Mouse (Mus musculus) megakaryocyte-erythroid progenitor cell, adult 5-6 weeks (primary cell): Measurements from ENCODE around the gene Cyp4f13. TPM values are rescaled to one million over a fixed set of nuclear protein-coding genes. Genes with fewer than 3 reads are reported as not detected.

Experiments used
- ATAC-seq: replicated peaks from 2 replicates; pipeline ENCODE4 v1.8.0; 2016; ENCODE audit warnings: mild to moderate bottlenecking, inconsistent platforms; ENCODE audit not compliant: severe bottlenecking, poor library complexity, low FRiP score, low TSS enrichment
- total RNA-seq, 2 experiments: library from RNA; stranded (forward) in 1 of 2; stranded (reverse) in 1 of 2; fragments of 200-1000, 215-1000 nt in 1 of 2; fragments of >200 nt in 1 of 2; fragmentation: Nextera tagmentation in 1 of 2; gene quantifications; 2 replicates each; pipeline ENCODE4 v1.2.3; 2014 to 2017

Cyp4f13 gene
- total RNA-seq, 2 experiments from 2014 or later: 2.8 to 14.4 TPM

DNA sequence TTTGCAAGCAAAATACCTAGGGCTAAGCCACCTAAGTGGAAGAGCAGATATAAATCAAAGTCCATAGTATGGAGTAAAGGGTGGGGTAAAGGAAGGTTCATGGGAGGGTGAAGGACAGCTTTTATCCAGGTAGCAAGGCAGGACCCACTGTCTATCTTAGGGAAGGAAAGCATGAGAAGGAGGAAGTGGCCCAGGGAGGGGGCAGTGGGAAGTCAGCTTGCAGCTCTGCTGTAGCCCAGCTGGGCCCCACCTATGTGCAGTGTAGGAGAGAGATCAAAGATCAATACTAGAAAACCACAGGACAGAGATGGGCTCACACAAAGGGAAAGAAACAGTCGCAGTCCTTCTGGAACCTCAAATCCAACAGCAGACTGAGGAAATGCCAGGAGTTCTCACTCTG is 31.1 kb downstream of the Cyp4f13 start:
- ATAC-seq: no peak

GRCm38 (mm10) chr17:32906172-32906571 is 41.0 kb downstream of the Cyp4f13 start:
- no peak for ATAC-seq

DNA sequence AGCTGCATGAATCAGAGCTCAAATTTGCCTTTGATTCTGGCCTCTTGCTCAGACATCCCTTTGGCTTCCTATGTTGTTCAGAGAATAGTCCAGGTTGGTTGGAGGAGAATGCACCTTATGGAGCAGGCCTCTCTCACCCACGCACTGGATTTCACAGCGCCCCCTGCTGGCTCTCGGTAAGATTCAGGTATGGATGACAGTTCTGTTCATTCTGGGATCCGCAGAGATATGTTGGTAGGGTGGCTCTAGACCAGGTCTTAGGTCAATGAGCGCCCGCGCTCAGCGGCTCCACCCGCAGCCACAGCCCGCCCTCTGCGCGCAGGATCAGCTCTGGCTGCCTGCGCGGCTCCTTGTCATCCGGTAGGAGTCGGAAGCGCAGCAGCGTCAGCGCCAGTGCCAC is 42.0 kb downstream of the Cyp4f13 start:
- ATAC-seq: peak; percentile 68

GRCm38 (mm10) chr17:32904414-32904813 is 42.8 kb downstream of the Cyp4f13 start:
- no peak for ATAC-seq

GRCm38 (mm10) chr17:32901751-32902525 is 45.3 kb downstream of the Cyp4f13 start:
- ATAC-seq: no peak

DNA sequence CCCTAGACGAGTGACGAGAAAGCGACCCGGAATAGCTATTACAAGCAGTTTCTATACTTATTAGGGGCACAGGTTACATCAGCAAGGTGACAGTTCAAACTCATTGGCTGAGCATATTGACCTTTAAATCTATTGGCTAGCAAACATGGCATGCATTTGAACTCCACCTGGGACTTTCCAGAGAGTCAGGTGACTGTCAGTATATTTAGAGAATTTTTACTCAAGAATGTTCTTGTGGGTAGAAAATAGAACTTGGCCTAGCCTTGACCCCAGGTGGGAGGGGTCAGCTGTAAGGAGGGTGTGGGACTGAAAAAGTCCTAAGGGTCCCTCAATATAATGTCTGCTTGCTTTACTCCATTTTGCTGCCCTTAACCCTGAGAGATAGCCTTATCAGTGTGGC is 51.8 kb downstream of the Cyp4f13 start:
- no peak for ATAC-seq

DNA sequence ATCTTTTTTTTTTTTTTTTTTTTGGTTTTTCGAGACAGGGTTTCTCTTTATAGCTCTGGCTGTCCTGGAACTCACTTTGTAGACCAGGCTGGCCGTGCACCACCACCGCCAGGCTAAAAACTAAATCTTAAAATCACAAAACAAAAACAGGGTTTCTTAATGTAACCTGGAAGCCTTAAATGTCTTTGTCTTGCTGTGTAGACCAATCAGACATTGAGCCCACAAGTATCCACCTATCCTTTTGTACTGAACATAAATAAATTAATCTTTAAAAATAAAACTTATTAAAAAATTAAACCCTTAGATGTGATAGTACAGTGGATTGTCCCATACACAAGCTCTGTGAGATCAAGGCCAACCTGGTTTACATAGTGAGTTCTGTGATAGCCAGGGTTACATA is 53.3 kb downstream of the Cyp4f13 start:
- no peak for ATAC-seq

- ATAC-seq: peak; percentile 99
These were observed 55.7 kb downstream of the Cyp4f13 start, which contains the start of gene Zfp870 for GRCm38 (mm10) chr17:32891239-32892180. Gene Zfp870, minus strand, starts transcription at chr17:32891642.

DNA sequence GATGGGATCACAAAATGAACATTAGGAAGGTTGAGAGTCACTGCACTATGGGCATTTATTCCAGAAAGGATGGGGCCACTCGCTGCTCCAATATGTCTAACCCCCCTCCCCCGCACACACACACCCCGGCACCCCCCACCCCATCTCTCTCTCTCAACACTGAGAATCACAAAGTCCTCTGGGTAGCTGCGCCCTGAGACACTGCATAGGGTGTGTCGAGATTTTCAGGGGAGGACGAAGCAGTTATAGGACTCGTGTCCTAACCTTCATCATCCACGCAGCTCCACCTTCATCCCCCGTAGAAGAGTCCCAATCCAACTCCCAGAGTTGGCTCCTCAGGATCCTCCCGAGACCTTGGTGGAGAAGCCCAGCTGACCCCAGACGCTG is 56.4 kb downstream of the Cyp4f13 start:
- peak; percentile 12; the same call in 1 of the 2 replicates for ATAC-seq

DNA sequence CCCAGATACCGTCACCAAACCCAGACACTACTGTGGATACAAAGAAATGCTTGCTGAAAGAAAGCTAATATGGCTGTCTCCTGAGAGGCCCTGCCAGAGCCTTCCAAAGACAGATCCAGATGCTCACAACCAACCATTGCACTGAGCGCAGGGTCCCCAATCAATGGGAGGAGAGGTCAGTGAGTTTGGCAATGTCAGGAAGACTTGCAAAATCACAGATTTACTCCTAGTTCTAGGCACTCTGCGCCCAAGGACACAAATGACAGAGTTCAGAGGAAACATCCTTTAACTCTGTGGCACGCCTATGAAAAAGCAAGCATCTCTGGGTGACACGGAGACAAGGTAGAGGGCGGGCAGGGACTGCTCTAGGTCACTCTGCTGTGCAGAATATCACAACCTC is 57.6 kb downstream of the Cyp4f13 start:
- ATAC-seq: no peak

GRCm38 (mm10) chr17:32880320-32881218 is 66.6 kb downstream of the Cyp4f13 start:
- no peak for ATAC-seq

DNA sequence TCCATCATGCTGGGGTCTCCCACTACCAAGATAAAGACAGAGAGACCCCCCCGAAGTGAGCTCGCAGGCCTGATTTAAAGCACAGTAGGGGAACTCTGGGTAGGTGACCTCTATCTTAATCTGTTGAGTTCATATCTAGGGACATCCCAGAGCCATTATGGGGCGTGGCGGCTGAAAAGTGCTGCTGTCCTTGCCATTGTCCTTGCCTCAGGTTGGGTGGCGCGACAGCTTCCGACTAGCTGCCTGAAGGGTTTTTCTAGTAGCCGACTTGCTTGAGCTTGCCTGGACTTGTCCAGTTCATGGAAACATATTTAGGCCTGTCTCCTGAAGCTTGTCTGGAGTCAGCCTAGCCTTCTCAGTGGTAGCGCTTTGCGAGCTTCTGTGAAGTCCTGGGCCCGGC is 68.4 kb downstream of the Cyp4f13 start:
- no peak for ATAC-seq

GRCm38 (mm10) chr17:32877471-32878171 is 69.6 kb downstream of the Cyp4f13 start:
- ATAC-seq: no peak

Other genes starting within 250 kb of the Cyp4f13 start
- gene Zfp871, start 159.1 kb downstream of the Cyp4f13 start, total RNA-seq (2014; fragmentation: Nextera tagmentation): 33.5 and 53.2 TPM in 2 replicates
- gene Zfp871, start 159.1 kb downstream of the Cyp4f13 start, total RNA-seq (2017): 18.9 and 29.5 TPM in 2 replicates
- gene Zfp811, start 137.5 kb downstream of the Cyp4f13 start, total RNA-seq (2014; fragmentation: Nextera tagmentation): not detected in 2 replicates
- 0.11 TPM in 1 of 2 replicates, not detected in the other for gene Zfp811, start 137.5 kb downstream of the Cyp4f13 start, total RNA-seq (2017)
- 3.6 and 4.4 TPM in 2 replicates for gene Zfp799, start 117.1 kb downstream of the Cyp4f13 start, total RNA-seq (2014; fragmentation: Nextera tagmentation)
- gene Zfp799, start 117.1 kb downstream of the Cyp4f13 start, total RNA-seq (2017): 1.5 and 6.1 TPM in 2 replicates
- gene Zfp870, start 55.8 kb downstream of the Cyp4f13 start, total RNA-seq (2014; fragmentation: Nextera tagmentation): 6.9 and 7.6 TPM in 2 replicates
- 1.1 and 6.5 TPM in 2 replicates for gene Zfp870, start 55.8 kb downstream of the Cyp4f13 start, total RNA-seq (2017)
- gene Cyp4f14, start 30.1 kb downstream of the Cyp4f13 start, total RNA-seq (2014; fragmentation: Nextera tagmentation): not detected in 2 replicates
- gene Cyp4f14, start 30.1 kb downstream of the Cyp4f13 start, total RNA-seq (2017): not detected in 2 replicates
- gene Zfp472, start 18.4 kb upstream of the Cyp4f13 start, total RNA-seq (2014; fragmentation: Nextera tagmentation): 13.4 and 16.8 TPM in 2 replicates
- gene Zfp472, start 18.4 kb upstream of the Cyp4f13 start, total RNA-seq (2017): 16.5 and 20.0 TPM in 2 replicates
- 7.5 and 8.5 TPM in 2 replicates for gene Zfp952, start 45.7 kb upstream of the Cyp4f13 start, total RNA-seq (2014; fragmentation: Nextera tagmentation)
- 4.1 and 8.3 TPM in 2 replicates for gene Zfp952, start 45.7 kb upstream of the Cyp4f13 start, total RNA-seq (2017)
- 6.6 and 12.2 TPM in 2 replicates for gene Zfp763, start 86.0 kb upstream of the Cyp4f13 start, total RNA-seq (2014; fragmentation: Nextera tagmentation)
- 8.0 and 14.3 TPM in 2 replicates for gene Zfp763, start 86.0 kb upstream of the Cyp4f13 start, total RNA-seq (2017)
- not detected in 2 replicates for gene 4921501E09Rik, start 120.7 kb upstream of the Cyp4f13 start, total RNA-seq (2014; fragmentation: Nextera tagmentation)
- gene 4921501E09Rik, start 120.7 kb upstream of the Cyp4f13 start, total RNA-seq (2017): not detected in 2 replicates
- gene Zfp563, start 141.9 kb upstream of the Cyp4f13 start, total RNA-seq (2014; fragmentation: Nextera tagmentation): 3.7 and 5.2 TPM in 2 replicates
- 3.9 and 6.8 TPM in 2 replicates for gene Zfp563, start 141.9 kb upstream of the Cyp4f13 start, total RNA-seq (2017)
- gene Morc2b, start 192.3 kb upstream of the Cyp4f13 start, total RNA-seq (2014; fragmentation: Nextera tagmentation): not detected in 2 replicates
- gene Morc2b, start 192.3 kb upstream of the Cyp4f13 start, total RNA-seq (2017): not detected in 2 replicates
- not detected in 2 replicates for gene Olfr55, start 221.0 kb upstream of the Cyp4f13 start, total RNA-seq (2014; fragmentation: Nextera tagmentation)
- not detected in 2 replicates for gene Olfr55, start 221.0 kb upstream of the Cyp4f13 start, total RNA-seq (2017)
- gene Olfr239, start 243.9 kb upstream of the Cyp4f13 start, total RNA-seq (2014; fragmentation: Nextera tagmentation): not detected in 2 replicates
- not detected in 2 replicates for gene Olfr239, start 243.9 kb upstream of the Cyp4f13 start, total RNA-seq (2017)